Mouse (Mus musculus): ENCODE results near the gene Chd6. TPM values are rescaled to one million over a fixed set of nuclear protein-coding genes. Genes with fewer than 3 reads are reported as not detected.

The Chd6 gene
- polyA plus RNA-seq, 1 experiment from 2014 or later: 33.3 TPM

GRCm38 (mm10) chr2:160901656-160902412, 207.0 kb downstream of the Chd6 start:
- no peak overlapping the region for H3K9ac ChIP-seq (replicated peaks; ENCODE audit: low read length)
- no peak for ATAC-seq (replicated peaks; ENCODE audit: insufficient number of reproducible peaks, low FRiP score, low TSS enrichment, low read depth)
- no peaks in the 10 kb centered on the region for H3K36me3 ChIP-seq (replicated peaks; ENCODE audit: control insufficient read depth, insufficient read depth, low read depth, low read length)
- H3K4me2 ChIP-seq (ENCODE audit: low read depth, low read length): no peak overlapping the region
- H3K27ac ChIP-seq (replicated peaks; ENCODE audit: low read depth, low read length): no peak overlapping the region
- no peak overlapping the region for H3K4me3 ChIP-seq (ENCODE audit: low read depth, low read length)
- no peaks in the 10 kb centered on the region for H3K9me3 ChIP-seq (replicated peaks; ENCODE audit: control insufficient read depth, low read length)
- no peaks in the 10 kb centered on the region for H3K27me3 ChIP-seq (ENCODE audit: control insufficient read depth, insufficient read depth, low read length)
- DNase-seq (ENCODE audit: low spot score): no peak
- 80% methylated on average over 7 of the region's 7 CpGs for WGBS
- no peaks in the 10 kb centered on the region for H3K4me1 ChIP-seq (ENCODE audit: control insufficient read depth, insufficient read depth, low read length)

Other genes with a start within 250 kb of the Chd6 start
- 8.0 and 8.1 TPM in 2 replicates for gene Zhx3, start 236.1 kb downstream of the Chd6 start, polyA plus RNA-seq (2014; fragmentation: Nextera tagmentation; extraction: Ambion mirVana)
- gene Lpin3, start 228.4 kb downstream of the Chd6 start, polyA plus RNA-seq (2014; fragmentation: Nextera tagmentation; extraction: Ambion mirVana): 0.50 and 0.88 TPM in 2 replicates
- gene Emilin3, start 196.7 kb downstream of the Chd6 start, polyA plus RNA-seq (2014; fragmentation: Nextera tagmentation; extraction: Ambion mirVana): 3.3 and 4.1 TPM in 2 replicates

All from embryonic facial prominence, embryonic 11.5 days (tissue).